In genomic region chr14:16713773-16714172, GRCm38 (mm10) we compare ENCODE assay signal across 17 mouse cellular contexts.
"Had no signal": no experiment of that assay in that cellular context is flagged by ENCODE, and none has a peak within 500 bp of the region (broad histone marks: within the 10 kb centered on the region; RNA-seq: fewer than 3 reads in every experiment).

No protein-coding gene starts in this region.

- H3K36me3 ChIP-seq: liver, embryonic 13.5 days; neural tube, embryonic 12.5 days; neural tube, embryonic 15.5 days had no signal

- H3K9ac ChIP-seq: liver, embryonic 13.5 days; neural tube, embryonic 12.5 days; neural tube, embryonic 15.5 days had no signal

- H3K4me2 ChIP-seq: liver, embryonic 13.5 days; neural tube, embryonic 12.5 days; neural tube, embryonic 15.5 days had no signal

- H3K27me3 ChIP-seq: liver, embryonic 13.5 days; neural tube, embryonic 12.5 days; neural tube, embryonic 15.5 days had no signal

- H3K27ac ChIP-seq: liver, embryonic 13.5 days; neural tube, embryonic 12.5 days; neural tube, embryonic 15.5 days; stomach, postnatal 0 days had no signal

- H3K4me1 ChIP-seq: liver, embryonic 13.5 days had no signal

- H3K4me3 ChIP-seq: liver, embryonic 13.5 days; neural tube, embryonic 12.5 days; neural tube, embryonic 15.5 days had no signal

- DNase-seq: kidney, adult 9 months; kidney, postnatal 14 days; kidney, postnatal 4 days; layer of hippocampus, adult 9-11 months; liver, embryonic 13.5 days; lung, adult 2 months; lung, postnatal 14 days; lung, postnatal 4 days; right cerebral cortex, adult 18-20 months; right cerebral cortex, postnatal 14 days; right cerebral cortex, postnatal 4 days; thymus, adult 2 months; thymus, postnatal 14 days; thymus, postnatal 4 days had no signal

- H3K9me3 ChIP-seq: liver, embryonic 13.5 days; neural tube, embryonic 12.5 days; neural tube, embryonic 15.5 days had no signal
